Mouse (Mus musculus): ENCODE data around the gene Micall1. TPM values are rescaled to one million over a fixed set of nuclear protein-coding genes. Genes with fewer than 3 reads are reported as not detected.

The Micall1 gene
- polyA plus RNA-seq, 1 experiment, result 23.8 TPM

DNA sequence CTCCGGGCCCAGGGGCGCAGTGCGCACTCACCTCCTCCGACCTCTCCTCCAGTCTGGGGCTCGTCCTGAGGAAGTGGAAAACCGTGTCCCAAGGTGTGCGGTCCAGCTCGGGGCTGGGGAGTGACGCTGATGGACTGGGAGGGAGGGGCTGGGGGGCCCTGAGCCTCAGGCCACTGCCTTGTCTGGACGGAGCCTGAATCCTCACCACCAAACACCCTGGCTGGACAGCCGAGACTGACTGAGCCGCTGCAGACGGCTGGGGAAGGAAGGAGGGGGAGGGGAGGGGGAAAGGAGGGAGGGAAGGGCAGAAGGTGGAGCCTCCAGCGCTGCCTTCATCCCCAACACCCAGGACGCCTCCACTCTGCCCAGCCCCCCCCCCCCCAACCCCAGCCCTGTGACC lies 55.6 kb downstream of the Micall1 start:
- DNase-seq (ENCODE audit: extremely low spot score in 1 of 2, low spot score in 1 of 2), result no peak

DNA sequence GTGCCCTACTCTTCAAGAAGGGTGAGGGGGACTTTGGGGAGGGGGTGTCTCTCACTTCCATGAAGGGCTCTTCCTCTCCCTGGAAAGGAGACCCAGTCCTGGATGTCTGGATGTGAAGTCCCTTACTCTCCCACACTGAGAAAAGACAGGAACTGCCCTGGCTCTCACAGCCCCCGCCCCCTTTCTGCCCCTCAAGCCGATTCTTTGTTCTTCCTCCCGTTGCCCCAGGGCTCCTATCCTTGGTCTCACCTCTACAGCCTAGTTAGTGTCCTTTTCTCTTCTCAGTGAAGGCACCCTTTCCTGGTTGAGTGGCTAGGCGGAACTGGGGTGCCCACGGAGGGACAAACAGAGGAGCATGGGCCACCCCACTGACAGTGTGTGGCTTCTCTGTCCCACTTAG lies 56.4 kb downstream of the Micall1 start, which contains the start of gene Sox10:
Sox10 (minus strand) TSS at position 101 of the 400 bp plus-strand sequence.
- DNase-seq (ENCODE audit: extremely low spot score in 1 of 2, low spot score in 1 of 2), result no peak

- no peak for DNase-seq (ENCODE audit: extremely low spot score in 1 of 2, low spot score in 1 of 2)
Observed at GRCm38 (mm10) chr15:79166712-79167111, 58.0 kb downstream of the Micall1 start.

- DNase-seq (ENCODE audit: extremely low spot score in 1 of 2, low spot score in 1 of 2), result no peak
Observed at GRCm38 (mm10) chr15:79176905-79177304, 68.2 kb downstream of the Micall1 start.

DNA sequence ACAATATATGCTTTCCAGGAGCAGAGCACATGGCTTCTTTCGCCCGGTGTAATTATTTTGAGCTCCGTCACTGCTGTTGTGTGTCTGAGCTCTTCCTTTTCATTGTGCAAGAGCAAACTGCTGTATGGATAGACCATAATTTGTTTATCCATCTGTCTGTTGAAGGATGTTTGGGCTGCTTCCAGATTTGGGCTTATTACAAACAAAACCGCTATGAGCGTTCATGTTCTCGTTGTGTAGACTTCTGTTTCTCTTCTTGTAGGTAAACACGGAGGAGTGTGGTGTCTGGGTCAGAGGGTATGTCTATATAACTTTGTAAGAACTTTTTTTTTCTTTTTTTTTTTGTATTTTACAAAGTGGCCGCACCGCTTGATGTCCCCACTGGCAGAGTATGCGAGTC lies 76.5 kb downstream of the Micall1 start:
- DNase-seq (ENCODE audit: extremely low spot score in 1 of 2, low spot score in 1 of 2), result no peak

Other genes with a start within 250 kb of the Micall1 start
- 69.5 and 70.8 TPM in 2 replicates for gene Gga1, start 231.7 kb upstream of the Micall1 start, polyA plus RNA-seq (2012; rRNA removed)
- 0.24 TPM in 1 of 2 replicates, not detected in the other for gene Gm49510, start 209.2 kb upstream of the Micall1 start, polyA plus RNA-seq (2012; rRNA removed)
- gene Sh3bp1, start 209.1 kb upstream of the Micall1 start, polyA plus RNA-seq (2012; rRNA removed), result 27.2 and 29.0 TPM in 2 replicates
- gene Pdxp, start 195.0 kb upstream of the Micall1 start, polyA plus RNA-seq (2012; rRNA removed), result 219 and 227 TPM in 2 replicates
- gene Lgals1, start 182.2 kb upstream of the Micall1 start, polyA plus RNA-seq (2012; rRNA removed), result 48.2 and 56.0 TPM in 2 replicates
- gene Nol12, start 174.0 kb upstream of the Micall1 start, polyA plus RNA-seq (2012; rRNA removed), result 35.8 and 37.4 TPM in 2 replicates
- gene Triobp, start 161.2 kb upstream of the Micall1 start, polyA plus RNA-seq (2012; rRNA removed), result 11.7 and 13.9 TPM in 2 replicates
- gene H1f0, start 80.4 kb upstream of the Micall1 start, polyA plus RNA-seq (2012; rRNA removed), result 109 and 112 TPM in 2 replicates
- gene Galr3, start 67.0 kb upstream of the Micall1 start, polyA plus RNA-seq (2012; rRNA removed), result 0.19 and 0.38 TPM in 2 replicates
- gene Ankrd54, start 46.0 kb upstream of the Micall1 start, polyA plus RNA-seq (2012; rRNA removed), result 31.0 and 32.3 TPM in 2 replicates
- gene Eif3l, start 33.7 kb upstream of the Micall1 start, polyA plus RNA-seq (2012; rRNA removed), result 80.9 and 90.8 TPM in 2 replicates
- 159 and 176 TPM in 2 replicates for gene Polr2f, start 32.1 kb downstream of the Micall1 start, polyA plus RNA-seq (2012; rRNA removed)
- gene 1700088E04Rik, start 32.4 kb downstream of the Micall1 start, polyA plus RNA-seq (2012; rRNA removed), result 15.0 and 18.6 TPM in 2 replicates
- gene Sox10, start 56.3 kb downstream of the Micall1 start, polyA plus RNA-seq (2012; rRNA removed), result 55.2 and 61.4 TPM in 2 replicates
- 87.7 and 98.4 TPM in 2 replicates for gene Pick1, start 120.3 kb downstream of the Micall1 start, polyA plus RNA-seq (2012; rRNA removed)
- gene Gm49486, start 120.5 kb downstream of the Micall1 start, polyA plus RNA-seq (2012; rRNA removed), result 1.3 and 1.4 TPM in 2 replicates
- gene Slc16a8, start 145.9 kb downstream of the Micall1 start, polyA plus RNA-seq (2012; rRNA removed), result 0.06 TPM in 1 of 2 replicates, not detected in the other
- gene Baiap2l2, start 176.6 kb downstream of the Micall1 start, polyA plus RNA-seq (2012; rRNA removed), result 12.6 and 16.6 TPM in 2 replicates
- gene Pla2g6, start 219.5 kb downstream of the Micall1 start, polyA plus RNA-seq (2012; rRNA removed), result 31.8 and 32.9 TPM in 2 replicates
- 0.62 and 1.1 TPM in 2 replicates for gene Maff, start 237.7 kb downstream of the Micall1 start, polyA plus RNA-seq (2012; rRNA removed)

Data from frontal cortex, adult 2 months (tissue).